ENCODE assay signal across 20 mouse cellular contexts in genomic region chr3:52647161-52647692, GRCm38 (mm10).
DNase-seq lines count a peak whose midpoint lies in the region; ATAC-seq lines count a peak whose summit lies in the region.
"Had no signal": no experiment of that assay in that cellular context is flagged by ENCODE, and none has a peak within 500 bp of the region (broad histone marks: within the 10 kb centered on the region; RNA-seq: fewer than 3 reads in every experiment).

No protein-coding gene starts in this region.

- peak; percentile 20 for DNase-seq in gastrocnemius, adult 18-20 months (ENCODE audit: low spot score)
- no peak for DNase-seq in gastrocnemius, adult 8-10 months (ENCODE audit: low spot score in 2 of 2)
- peak; percentile 18 for DNase-seq in 3134 (ENCODE audit: extremely low read depth, insufficient read length, low spot score)
- DNase-seq in embryonic facial prominence, embryonic 11.5 days (ENCODE audit: low spot score): peak; percentile 53
- DNase-seq in Muller cell, postnatal 12 days (ENCODE audit: inconsistent ontology term): no peak
- no peak for DNase-seq in right cerebral cortex, postnatal 10 days (ENCODE audit: low spot score in 2 of 2)
- DNase-seq: cerebellum, postnatal 10 days; heart, postnatal 36 days; kidney, adult 2 months; kidney, postnatal 25 days; liver; liver, postnatal 0 days; lung, postnatal 4 days; right cerebral cortex, postnatal 25 days had no signal

- no peak overlapping the region for H3K27ac ChIP-seq in embryonic facial prominence, embryonic 11.5 days (replicated peaks; ENCODE audit: low read depth, low read length)
- H3K27ac ChIP-seq in limb, embryonic 15.5 days: no peak overlapping the region
- no peak overlapping the region for H3K27ac ChIP-seq in midbrain, embryonic 15.5 days
- H3K27ac ChIP-seq: left cerebral cortex, adult 2 months; midbrain, embryonic 10.5 days; neural tube, embryonic 13.5 days had no signal

- ATAC-seq in embryonic facial prominence, embryonic 11.5 days (replicated peaks; ENCODE audit: insufficient number of reproducible peaks, low FRiP score, low TSS enrichment, low read depth): no peak
- 0 out of 2 replicates have a peak, but pooled peaks have one; percentile 48 for ATAC-seq in limb, embryonic 15.5 days (ENCODE audit: insufficient number of reproducible peaks, low FRiP score, low TSS enrichment, low read depth)
- no peak for ATAC-seq in midbrain, embryonic 15.5 days (replicated peaks)
- ATAC-seq: liver, postnatal 0 days had no signal

- H3K4me1 ChIP-seq in embryonic facial prominence, embryonic 11.5 days (ENCODE audit: control insufficient read depth, insufficient read depth, low read length): no peaks in the 10 kb centered on the region; the same call in none of the 2 replicates
- H3K4me1 ChIP-seq in limb, embryonic 15.5 days: peaks cover 36% of the 10 kb centered on the region
- H3K4me1 ChIP-seq in midbrain, embryonic 15.5 days: peaks cover 15% of the 10 kb centered on the region

- WGBS in embryonic facial prominence, embryonic 11.5 days: 54% methylated on average over 10 of the region's 10 CpGs
- WGBS in limb, embryonic 15.5 days: 23% methylated on average over 10 of the region's 10 CpGs
- WGBS in midbrain, embryonic 15.5 days: 85% methylated on average over 10 of the region's 10 CpGs

- H3K4me2 ChIP-seq in embryonic facial prominence, embryonic 11.5 days (ENCODE audit: low read depth, low read length): no peak overlapping the region
- H3K4me2 ChIP-seq in limb, embryonic 15.5 days: no peak overlapping the region
- no peak overlapping the region for H3K4me2 ChIP-seq in midbrain, embryonic 15.5 days
- H3K4me2 ChIP-seq: heart, embryonic 12.5 days; neural tube, embryonic 13.5 days had no signal

- H3K4me3 ChIP-seq in embryonic facial prominence, embryonic 11.5 days (ENCODE audit: low read depth, low read length): no peak overlapping the region
- H3K4me3 ChIP-seq in limb, embryonic 15.5 days: no peak overlapping the region
- H3K4me3 ChIP-seq in midbrain, embryonic 15.5 days: no peak overlapping the region
- H3K4me3 ChIP-seq: heart, embryonic 12.5 days; left cerebral cortex, adult 2 months; midbrain, embryonic 10.5 days; neural tube, embryonic 13.5 days had no signal

- H3K27me3 ChIP-seq in embryonic facial prominence, embryonic 11.5 days (ENCODE audit: control insufficient read depth, insufficient read depth, low read length): no peaks in the 10 kb centered on the region
- H3K27me3 ChIP-seq in limb, embryonic 15.5 days: 0 out of 2 replicates have a peak, but pooled peaks cover 4% of the 10 kb centered on the region
- 0 out of 2 replicates have a peak, but pooled peaks cover 9% of the 10 kb centered on the region for H3K27me3 ChIP-seq in midbrain, embryonic 15.5 days (replicated peaks)

- H3K9ac ChIP-seq in embryonic facial prominence, embryonic 11.5 days (replicated peaks; ENCODE audit: low read length): no peak overlapping the region
- H3K9ac ChIP-seq in limb, embryonic 15.5 days: no peak overlapping the region
- H3K9ac ChIP-seq in midbrain, embryonic 15.5 days: no peak overlapping the region
- H3K9ac ChIP-seq: heart, embryonic 12.5 days; liver, postnatal 0 days; neural tube, embryonic 13.5 days had no signal

- H3K36me3 ChIP-seq in embryonic facial prominence, embryonic 11.5 days (replicated peaks; ENCODE audit: control insufficient read depth, insufficient read depth, low read depth, low read length): no peaks in the 10 kb centered on the region
- no peaks in the 10 kb centered on the region for H3K36me3 ChIP-seq in limb, embryonic 15.5 days
- H3K36me3 ChIP-seq in midbrain, embryonic 15.5 days (replicated peaks): no peaks in the 10 kb centered on the region
- H3K36me3 ChIP-seq: heart, embryonic 12.5 days; midbrain, embryonic 10.5 days; neural tube, embryonic 13.5 days had no signal

- H3K9me3 ChIP-seq in embryonic facial prominence, embryonic 11.5 days (replicated peaks; ENCODE audit: control insufficient read depth, low read length): no peaks in the 10 kb centered on the region
- no peaks in the 10 kb centered on the region for H3K9me3 ChIP-seq in limb, embryonic 15.5 days
- no peaks in the 10 kb centered on the region for H3K9me3 ChIP-seq in midbrain, embryonic 15.5 days
- H3K9me3 ChIP-seq: heart, embryonic 12.5 days; midbrain, embryonic 10.5 days; neural tube, embryonic 13.5 days had no signal

Comparison
In these comparisons a context has a peak if more than half of its experiments do, and no peak if none do; other contexts are left out.
1. DNase-seq: peak in gastrocnemius, adult 18-20 months (single experiment), 3134 (single experiment) and embryonic facial prominence, embryonic 11.5 days (single experiment); none in gastrocnemius, adult 8-10 months (0 of 2), Muller cell, postnatal 12 days (single experiment) and right cerebral cortex, postnatal 10 days (0 of 2).